Mouse (Mus musculus): ENCODE measurements around the gene Dpep2nb.
"Not testable (repeated sequence)": the region's sequence is repeated elsewhere in the genome, so short reads cannot be mapped to it uniquely, and the experiment has no call there.

Dpep2nb gene

GRCm38 (mm10) chr8:106006413-106006812, 638 bp upstream of the Dpep2nb start:
- no peak for DNase-seq (ENCODE audit: low spot score in 2 of 2)

GRCm38 (mm10) chr8:106004538-106005207, 1.1 kb downstream of the Dpep2nb start:
- no peak for DNase-seq (ENCODE audit: low spot score in 2 of 2)

GRCm38 (mm10) chr8:106001908-106002307, 3.9 kb downstream of the Dpep2nb start:
- no peak for DNase-seq (ENCODE audit: low spot score in 2 of 2)

- DNase-seq (ENCODE audit: low spot score in 2 of 2) = no peak
Observed at GRCm38 (mm10) chr8:105998971-105999370, 6.8 kb downstream of the Dpep2nb start.

- no peak for DNase-seq (ENCODE audit: low spot score in 2 of 2)
Observed at GRCm38 (mm10) chr8:105996359-105996758, 9.4 kb downstream of the Dpep2nb start.

- no peak for DNase-seq (ENCODE audit: low spot score in 2 of 2)
Observed at GRCm38 (mm10) chr8:105993226-105993625, 12.5 kb downstream of the Dpep2nb start.

- DNase-seq (ENCODE audit: low spot score in 2 of 2) = no peak
Observed at GRCm38 (mm10) chr8:105992499-105992898, 13.3 kb downstream of the Dpep2nb start.

- DNase-seq (ENCODE audit: low spot score in 2 of 2) = no peak
Observed at GRCm38 (mm10) chr8:105991546-105991945, 14.2 kb downstream of the Dpep2nb start.

GRCm38 (mm10) chr8:105990856-105991387, 14.9 kb downstream of the Dpep2nb start, which contains the start of gene Dus2:
Gene Dus2 (plus strand): TSS chr8:105991337.
- DNase-seq (ENCODE audit: low spot score in 2 of 2) = peak in 1 of 2 experiments; percentile 42

GRCm38 (mm10) chr8:105988546-105988945, 17.2 kb downstream of the Dpep2nb start:
- no peak for DNase-seq (ENCODE audit: low spot score in 2 of 2)

- not testable (repeated sequence) for DNase-seq (ENCODE audit: low spot score in 2 of 2)
Observed at GRCm38 (mm10) chr8:105983406-105983805, 22.4 kb downstream of the Dpep2nb start.

- DNase-seq (ENCODE audit: low spot score in 2 of 2) = no peak
Observed at GRCm38 (mm10) chr8:105981146-105981545, 24.6 kb downstream of the Dpep2nb start.

- no peak for DNase-seq (ENCODE audit: low spot score in 2 of 2)
Observed at GRCm38 (mm10) chr8:105979325-105979724, 26.4 kb downstream of the Dpep2nb start, which contains the start of gene Dpep3. Gene Dpep3 (minus strand): TSS chr8:105979429.

- DNase-seq (ENCODE audit: low spot score in 2 of 2) = no peak
Observed at GRCm38 (mm10) chr8:105975363-105975762, 30.4 kb downstream of the Dpep2nb start.

GRCm38 (mm10) chr8:105971019-105971720, 34.6 kb downstream of the Dpep2nb start:
- DNase-seq (ENCODE audit: low spot score in 2 of 2) = no peak

GRCm38 (mm10) chr8:105969367-105969766, 36.4 kb downstream of the Dpep2nb start:
- no peak for DNase-seq (ENCODE audit: low spot score in 2 of 2)

- no peak for DNase-seq (ENCODE audit: low spot score in 2 of 2)
Observed at GRCm38 (mm10) chr8:105966692-105967311, 39.0 kb downstream of the Dpep2nb start.

GRCm38 (mm10) chr8:105965905-105966341, 39.9 kb downstream of the Dpep2nb start, which contains the start of gene Slc12a4:
Gene Slc12a4 (minus strand): TSS chr8:105966097.
- no peak for DNase-seq (ENCODE audit: low spot score in 2 of 2)

- DNase-seq (ENCODE audit: low spot score in 2 of 2) = no peak
Observed at GRCm38 (mm10) chr8:105965266-105965904, 40.4 kb downstream of the Dpep2nb start.

- DNase-seq (ENCODE audit: low spot score in 2 of 2) = no peak
Observed at GRCm38 (mm10) chr8:105964506-105965265, 41.1 kb downstream of the Dpep2nb start.

- DNase-seq (ENCODE audit: low spot score in 2 of 2) = no peak
Observed at GRCm38 (mm10) chr8:105961536-105961935, 44.2 kb downstream of the Dpep2nb start.

Measured in frontal cortex, postnatal 14 days (tissue).